Mouse (Mus musculus) liver, embryonic 14.5 days (tissue): Measurements from ENCODE around the gene Olfr287. TPM values are rescaled to one million over a fixed set of nuclear protein-coding genes. Genes with fewer than 3 reads are reported as not detected.

ENCODE experiments used
- ATAC-seq: fragments of 200-750 bp; cut with Nextera tagmentation; 2 replicates; pipeline ENCODE4 v1.8.0; 2017; ENCODE audit warnings: moderate number of reproducible peaks, mild to moderate bottlenecking, moderate library complexity; ENCODE audit not compliant: insufficient read depth
- DNase-seq, 3 experiments: peaks; one replicate each; pipeline ENCODE4 v3.0.0-alpha.2; 2012 to 2013; ENCODE audit warnings: low read depth in 3 of 3, low spot score in 3 of 3
- H3K27ac ChIP-seq: fragments of 300-500 bp; sonication (generic); 2 replicates; pipeline ENCODE4 v1.5.1; 2014; ENCODE audit warnings: moderate library complexity, mild to moderate bottlenecking, control low read depth, inconsistent platforms
- H3K27me3 ChIP-seq: fragments of 300-500 bp; sonication (generic); 2 replicates; pipeline ENCODE4 v1.6.1; 2014; ENCODE audit warnings: mild to moderate bottlenecking, low read length, moderate library complexity; ENCODE audit not compliant: control insufficient read depth, insufficient read depth
- H3K36me3 ChIP-seq: fragments of 300-500 bp; sonication (generic); replicated peaks from 2 replicates; pipeline ENCODE4 v1.6.1; 2014; ENCODE audit warnings: low read depth; ENCODE audit not compliant: control insufficient read depth, insufficient read depth
- H3K4me1 ChIP-seq, 2 experiments: fragments of 200-500 bp in 1 of 2; fragments of 300-500 bp in 1 of 2; sonication (generic) in 1 of 2; replicated peaks; 2 replicates each; pipeline ENCODE4 v1.6.1; 2012 to 2014; ENCODE audit warnings: antibody characterized with exemption in 1 of 2, inconsistent platforms in 1 of 2, low read length in 1 of 2; ENCODE audit not compliant: control insufficient read depth in 2 of 2, insufficient read depth in 2 of 2
- H3K4me2 ChIP-seq: fragments of 300-500 bp; sonication (generic); 2 replicates; pipeline ENCODE4 v1.6.1; 2014; ENCODE audit warnings: low read depth, mild to moderate bottlenecking, control low read depth, moderate library complexity
- H3K4me3 ChIP-seq, 2 experiments: fragments of 200-500 bp in 1 of 2; fragments of 300-500 bp in 1 of 2; sonication (generic) in 1 of 2; 2 replicates each; pipeline ENCODE4 v1.5.1; 2012 to 2014; ENCODE audit warnings: low read depth in 2 of 2, low read length in 2 of 2, mild to moderate bottlenecking in 2 of 2, control low read depth in 1 of 2, inconsistent platforms in 1 of 2, moderate library complexity in 1 of 2; ENCODE audit not compliant: insufficient read depth in 1 of 2
- H3K9ac ChIP-seq: fragments of 300-500 bp; sonication (generic); replicated peaks from 2 replicates; pipeline ENCODE4 v1.6.1; 2014; ENCODE audit warnings: mild to moderate bottlenecking, control low read depth, moderate library complexity
- H3K9me3 ChIP-seq: fragments of 300-500 bp; sonication (generic); 2 replicates; pipeline ENCODE4 v1.6.1; 2016; ENCODE audit warnings: low read length, mixed read lengths; ENCODE audit not compliant: control insufficient read depth
- CTCF ChIP-seq: IDR thresholded peaks from 2 replicates; pipeline ENCODE4 v1.5.1; 2016; ENCODE audit warnings: antibody characterized with exemption, low read depth, control low read depth
- EP300 ChIP-seq: IDR thresholded peaks from 2 replicates; pipeline ENCODE4 v1.6.1; 2016; ENCODE audit warnings: antibody characterized with exemption, low read depth
- WGBS: fragments of 180-500 bp; shearing (Covaris S2); extraction: QIAGEN DNeasy Blood & Tissue Kit; methylation state at CpG from one replicate; pipeline ENCODE4 v1.1.7; 2014; ENCODE audit not compliant: insufficient replicate concordance; 5-methylcytosine and 5-hydroxymethylcytosine counted together
- polyA plus RNA-seq, 2 experiments: library from polyadenylated mRNA; depleted of rRNA in 1 of 2; stranded (reverse) in 1 of 2; unstranded in 1 of 2; fragments of >200 nt; fragmentation: Nextera tagmentation in 1 of 2; extraction: Ambion mirVana in 1 of 2; gene quantifications; 2 replicates each; pipeline versions ENCODE4 v1.2.1 to v1.2.3; 2012 to 2014

The Olfr287 gene
- polyA plus RNA-seq, 2 experiments = not detected

- H3K27ac ChIP-seq = no peak within 1 kb of the TSS
- H3K27me3 ChIP-seq = peaks cover 49% of the 10 kb centered on the region
- no peak within 1 kb of the TSS for H3K9ac ChIP-seq
- TF ChIP-seq CTCF (no peak), EP300 (no peak)
- no peak within 1 kb of the TSS for H3K4me2 ChIP-seq
- no peaks in the 10 kb centered on the region for H3K4me1 ChIP-seq
- WGBS = 66% methylated on average over 5 of the region's 5 CpGs
- H3K36me3 ChIP-seq = no peaks in the 10 kb centered on the region
- DNase-seq (no peak), ATAC-seq (no peak)
- H3K9me3 ChIP-seq = no peaks in the 10 kb centered on the region
- H3K4me3 ChIP-seq = no peak within 1 kb of the TSS
These were observed 55.3 kb downstream of the Olfr287 start, which contains the start of gene Asb8 for GRCm38 (mm10) chr15:98165525-98165924. Asb8 (minus strand) TSS chr15:98165625.

GRCm38 (mm10) chr15:98162561-98162960 is 58.3 kb downstream of the Olfr287 start:
- H3K4me3 ChIP-seq = no peak overlapping the region
- no peak for DNase-seq
- no peaks in the 10 kb centered on the region for H3K4me1 ChIP-seq
- no peak overlapping the region for H3K4me2 ChIP-seq
- WGBS = 34% methylated on average over 4 of the region's 4 CpGs
- H3K9ac ChIP-seq = no peak overlapping the region
- H3K36me3 ChIP-seq = no peaks in the 10 kb centered on the region
- no peak for TF ChIP-seq EP300
- no peak for TF ChIP-seq CTCF
- peaks cover 22% of the 10 kb centered on the region for H3K27me3 ChIP-seq
- H3K27ac ChIP-seq = no peak overlapping the region
- no peaks in the 10 kb centered on the region for H3K9me3 ChIP-seq
- no peak for ATAC-seq

- DNase-seq (no peak), ATAC-seq (no peak)
- Histone ChIP-seq H3K27ac (no peak overlapping the region), H3K27me3 (peaks cover 8% of the 10 kb centered on the region), H3K9ac (no peak overlapping the region), H3K9me3 (no peaks in the 10 kb centered on the region), H3K4me3 (no peak overlapping the region), H3K4me2 (no peak overlapping the region), H3K4me1 (no peaks in the 10 kb centered on the region), H3K36me3 (no peaks in the 10 kb centered on the region)
- WGBS = 53% methylated on average over 19 of the region's 19 CpGs
- TF ChIP-seq CTCF = no peak
- TF ChIP-seq EP300 = no peak
These were observed 59.6 kb downstream of the Olfr287 start for GRCm38 (mm10) chr15:98161026-98161805.

GRCm38 (mm10) chr15:98157253-98157652 is 63.6 kb downstream of the Olfr287 start:
- TF ChIP-seq CTCF (no peak), EP300 (no peak)
- no peaks in the 10 kb centered on the region for H3K36me3 ChIP-seq
- H3K4me1 ChIP-seq = no peaks in the 10 kb centered on the region; a peak in 1 of 4 replicates
- H3K4me3 ChIP-seq = no peak overlapping the region
- no peak overlapping the region for H3K4me2 ChIP-seq
- no peak overlapping the region for H3K9ac ChIP-seq
- H3K9me3 ChIP-seq = no peaks in the 10 kb centered on the region
- H3K27me3 ChIP-seq = no peaks in the 10 kb centered on the region
- 25% methylated on average over 1 of the region's 1 CpGs for WGBS
- ATAC-seq (no peak), DNase-seq (no peak)
- H3K27ac ChIP-seq = no peak overlapping the region

Other genes starting within 250 kb of the Olfr287 start
- 0.23 and 0.56 TPM in 2 replicates for gene Col2a1, start 216.4 kb downstream of the Olfr287 start, polyA plus RNA-seq (2012; rRNA removed)
- gene Col2a1, start 216.4 kb downstream of the Olfr287 start, polyA plus RNA-seq (2014; fragmentation: Nextera tagmentation; extraction: Ambion mirVana) = 0.04 and 0.13 TPM in 2 replicates
- gene Pfkm, start 128.5 kb downstream of the Olfr287 start, polyA plus RNA-seq (2012; rRNA removed) = 18.2 and 22.4 TPM in 2 replicates
- gene Pfkm, start 128.5 kb downstream of the Olfr287 start, polyA plus RNA-seq (2014; fragmentation: Nextera tagmentation; extraction: Ambion mirVana) = 19.6 and 20.6 TPM in 2 replicates
- gene Senp1, start 127.3 kb downstream of the Olfr287 start, polyA plus RNA-seq (2012; rRNA removed) = 8.7 and 10.7 TPM in 2 replicates
- gene Senp1, start 127.3 kb downstream of the Olfr287 start, polyA plus RNA-seq (2014; fragmentation: Nextera tagmentation; extraction: Ambion mirVana) = 15.3 and 16.9 TPM in 2 replicates
- gene Asb8, start 55.4 kb downstream of the Olfr287 start, polyA plus RNA-seq (2012; rRNA removed) = 9.7 and 15.1 TPM in 2 replicates
- gene Asb8, start 55.4 kb downstream of the Olfr287 start, polyA plus RNA-seq (2014; fragmentation: Nextera tagmentation; extraction: Ambion mirVana) = 22.3 and 22.4 TPM in 2 replicates
- 0.01 TPM in 1 of 2 replicates, not detected in the other for gene Ccdc184, start 53.9 kb downstream of the Olfr287 start, polyA plus RNA-seq (2012; rRNA removed)
- not detected in 2 replicates for gene Ccdc184, start 53.9 kb downstream of the Olfr287 start, polyA plus RNA-seq (2014; fragmentation: Nextera tagmentation; extraction: Ambion mirVana)
- not detected in 2 replicates for gene Olfr288, start 25.5 kb downstream of the Olfr287 start, polyA plus RNA-seq (2012; rRNA removed)
- not detected in 2 replicates for gene Olfr288, start 25.5 kb downstream of the Olfr287 start, polyA plus RNA-seq (2014; fragmentation: Nextera tagmentation; extraction: Ambion mirVana)
- not detected in 2 replicates for gene Gm44579, start 79 bp downstream of the Olfr287 start, polyA plus RNA-seq (2012; rRNA removed)
- gene Gm44579, start 79 bp downstream of the Olfr287 start, polyA plus RNA-seq (2014; fragmentation: Nextera tagmentation; extraction: Ambion mirVana) = not detected in 2 replicates
- not detected in 2 replicates for gene Olfr286, start 13.4 kb upstream of the Olfr287 start, polyA plus RNA-seq (2012; rRNA removed)
- gene Olfr286, start 13.4 kb upstream of the Olfr287 start, polyA plus RNA-seq (2014; fragmentation: Nextera tagmentation; extraction: Ambion mirVana) = not detected in 2 replicates
- not detected in 2 replicates for gene H1fnt, start 36.2 kb upstream of the Olfr287 start, polyA plus RNA-seq (2012; rRNA removed)
- not detected in 2 replicates for gene H1fnt, start 36.2 kb upstream of the Olfr287 start, polyA plus RNA-seq (2014; fragmentation: Nextera tagmentation; extraction: Ambion mirVana)
- 0.03 and 0.11 TPM in 2 replicates for gene Zfp641, start 75.1 kb upstream of the Olfr287 start, polyA plus RNA-seq (2012; rRNA removed)
- gene Zfp641, start 75.1 kb upstream of the Olfr287 start, polyA plus RNA-seq (2014; fragmentation: Nextera tagmentation; extraction: Ambion mirVana) = 0.08 and 0.09 TPM in 2 replicates
- not detected in 2 replicates for gene Olfr285, start 96.3 kb upstream of the Olfr287 start, polyA plus RNA-seq (2012; rRNA removed)
- not detected in 2 replicates for gene Olfr285, start 96.3 kb upstream of the Olfr287 start, polyA plus RNA-seq (2014; fragmentation: Nextera tagmentation; extraction: Ambion mirVana)
- gene Olfr284, start 119.9 kb upstream of the Olfr287 start, polyA plus RNA-seq (2012; rRNA removed) = not detected in 2 replicates
- not detected in 2 replicates for gene Olfr284, start 119.9 kb upstream of the Olfr287 start, polyA plus RNA-seq (2014; fragmentation: Nextera tagmentation; extraction: Ambion mirVana)
- not detected in 2 replicates for gene Olfr283, start 159.9 kb upstream of the Olfr287 start, polyA plus RNA-seq (2012; rRNA removed)
- not detected in 2 replicates for gene Olfr283, start 159.9 kb upstream of the Olfr287 start, polyA plus RNA-seq (2014; fragmentation: Nextera tagmentation; extraction: Ambion mirVana)
- not detected in 2 replicates for gene Olfr282, start 210.2 kb upstream of the Olfr287 start, polyA plus RNA-seq (2012; rRNA removed)
- not detected in 2 replicates for gene Olfr282, start 210.2 kb upstream of the Olfr287 start, polyA plus RNA-seq (2014; fragmentation: Nextera tagmentation; extraction: Ambion mirVana)
- gene Olfr281, start 231.5 kb upstream of the Olfr287 start, polyA plus RNA-seq (2012; rRNA removed) = not detected in 2 replicates
- not detected in 2 replicates for gene Olfr281, start 231.5 kb upstream of the Olfr287 start, polyA plus RNA-seq (2014; fragmentation: Nextera tagmentation; extraction: Ambion mirVana)
- not detected in 2 replicates for gene OR5BS1P, start 248.8 kb upstream of the Olfr287 start, polyA plus RNA-seq (2012; rRNA removed)
- gene OR5BS1P, start 248.8 kb upstream of the Olfr287 start, polyA plus RNA-seq (2014; fragmentation: Nextera tagmentation; extraction: Ambion mirVana) = not detected in 2 replicates